Mouse (Mus musculus) E14TG2a.4 (cell line): ENCODE data around the gene Gm45208.

Source experiments
- CTCF ChIP-seq: conservative IDR thresholded peaks from 2 replicates; pipeline ENCODE4 v1.5.1; 2014; ENCODE audit warnings: low read length
- NANOG ChIP-seq: IDR thresholded peaks from 2 replicates; pipeline ENCODE4 v1.6.1; 2014; ENCODE audit warnings: borderline replicate concordance, low read length, mixed read lengths
- POU5F1 ChIP-seq: IDR thresholded peaks from 2 replicates; pipeline ENCODE4 v1.6.1; 2014; ENCODE audit warnings: low read length, borderline replicate concordance

GRCm38 (mm10) chrX:7739336-7740081 lies 17.5 kb downstream of the Gm45208 start:
- TF ChIP-seq CTCF (no peak), POU5F1 (no peak), NANOG (no peak)
